Mouse (Mus musculus) intestine, embryonic 14.5 days (tissue): ENCODE data around the gene Ppdpf. TPM values are rescaled to one million over a fixed set of nuclear protein-coding genes. Genes with fewer than 3 reads are reported as not detected.
A peak's percentile ranks its signal among the peaks of the same experiment; 100 is the strongest.
"Not testable (repeated sequence)": the region's sequence is repeated elsewhere in the genome, so short reads cannot be mapped to it uniquely, and the experiment has no call there.

Source experiments
- ATAC-seq: fragments of 200-750 bp; cut with Nextera tagmentation; replicated peaks from 2 replicates; pipeline ENCODE4 v1.8.0; 2017; ENCODE audit warnings: low read depth, moderate number of reproducible peaks, moderate TSS enrichment, moderate library complexity; ENCODE audit not compliant: low FRiP score, low TSS enrichment
- DNase-seq: peaks from one replicate; pipeline ENCODE4 v3.0.0-alpha.2; 2018; ENCODE audit warnings: low spot score
- H3K27ac ChIP-seq: fragments of 300-500 bp; sonication (generic); 2 replicates; pipeline ENCODE4 v1.5.1; 2014; ENCODE audit warnings: low read depth, mild to moderate bottlenecking, control low read depth
- H3K27me3 ChIP-seq: fragments of 300-500 bp; sonication (generic); replicated peaks from 2 replicates; pipeline ENCODE4 v1.6.1; 2014; ENCODE audit warnings: low read length, control low read depth; ENCODE audit not compliant: control insufficient read depth, insufficient read depth
- H3K36me3 ChIP-seq: fragments of 300-500 bp; sonication (generic); 2 replicates; pipeline ENCODE4 v1.6.1; 2014; ENCODE audit warnings: low read length, control low read depth; ENCODE audit not compliant: control insufficient read depth, insufficient read depth
- H3K4me1 ChIP-seq: fragments of 300-500 bp; sonication (generic); replicated peaks from 2 replicates; pipeline ENCODE4 v1.6.1; 2014; ENCODE audit warnings: low read length, control low read depth, mixed read lengths; ENCODE audit not compliant: control insufficient read depth, insufficient read depth
- H3K4me2 ChIP-seq: fragments of 300-500 bp; sonication (generic); 2 replicates; pipeline ENCODE4 v1.6.1; 2014; ENCODE audit warnings: low read length
- H3K4me3 ChIP-seq: fragments of 300-500 bp; sonication (generic); 2 replicates; pipeline ENCODE4 v1.5.1; 2014; ENCODE audit warnings: low read depth, low read length, control low read depth, mixed read lengths
- H3K9ac ChIP-seq: fragments of 300-500 bp; sonication (generic); 2 replicates; pipeline ENCODE4 v1.6.1; 2014; ENCODE audit warnings: mild to moderate bottlenecking, low read length
- H3K9me3 ChIP-seq: fragments of 300-500 bp; sonication (generic); 2 replicates; pipeline ENCODE4 v1.6.1; 2016; ENCODE audit warnings: low read length, control low read depth; ENCODE audit not compliant: control insufficient read depth
- WGBS: fragments of 180-500 bp; shearing (Covaris S2); extraction: QIAGEN DNeasy Blood & Tissue Kit; methylation state at CpG from one replicate; pipeline ENCODE4 v1.1.7; 2014; 5-methylcytosine and 5-hydroxymethylcytosine counted together
- polyA plus RNA-seq: library from polyadenylated mRNA; unstranded; fragments of >200 nt; fragmentation: Nextera tagmentation; extraction: Ambion mirVana; gene quantifications from 2 replicates; pipeline ENCODE4 v1.2.1, GENCODE M21; 2014

Gene Ppdpf
- polyA plus RNA-seq, 1 experiment from 2014 or later, result 350 TPM

DNA sequence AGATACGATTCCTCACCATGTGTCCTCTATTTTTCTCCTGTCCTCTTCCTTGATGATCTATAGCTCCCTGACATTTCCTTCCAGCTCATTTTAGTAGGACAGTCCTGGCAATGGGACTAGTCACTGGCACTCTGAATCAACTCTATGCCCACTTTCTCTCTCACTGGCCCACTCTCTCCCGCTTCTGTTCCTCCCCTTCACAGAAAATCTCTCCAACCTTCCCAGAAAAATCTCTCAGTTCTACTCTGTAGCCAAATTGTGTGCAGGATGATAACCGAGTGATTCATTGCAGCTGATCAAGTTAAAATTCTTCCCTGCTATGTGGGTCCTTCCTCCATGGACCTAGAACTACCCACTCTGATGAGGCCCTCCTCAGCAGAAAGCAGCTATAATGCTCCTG lies 12.4 kb upstream of the Ppdpf start:
- no peaks in the 10 kb centered on the region for H3K9me3 ChIP-seq
- no peak overlapping the region for H3K9ac ChIP-seq
- no peaks in the 10 kb centered on the region for H3K27me3 ChIP-seq
- H3K36me3 ChIP-seq, result no peaks in the 10 kb centered on the region
- no peak overlapping the region for H3K4me3 ChIP-seq
- no peaks in the 10 kb centered on the region for H3K4me1 ChIP-seq
- 77% methylated on average over 3 of the region's 3 CpGs for WGBS
- H3K4me2 ChIP-seq, result no peak overlapping the region
- ATAC-seq (no peak), DNase-seq (no peak)
- H3K27ac ChIP-seq, result no peak overlapping the region

DNA sequence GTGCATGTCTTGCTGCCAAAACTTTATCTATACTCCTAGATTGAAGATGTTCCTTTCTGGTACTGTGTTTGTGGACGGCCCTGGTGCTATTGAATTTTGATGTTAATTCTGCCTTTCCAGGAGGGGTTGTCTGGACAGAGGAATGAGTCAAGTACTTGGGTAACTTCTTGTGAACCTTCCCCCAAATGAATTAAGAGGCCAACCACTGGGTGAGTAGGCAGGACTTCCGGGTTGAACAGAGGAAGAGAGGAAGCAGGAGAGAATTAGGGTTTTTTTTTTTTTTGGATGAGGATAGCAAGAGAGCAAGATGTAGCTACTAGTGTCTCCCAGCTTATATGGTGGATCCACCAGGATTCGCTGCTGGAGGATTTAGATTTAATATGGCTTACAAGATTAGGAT lies 9.0 kb upstream of the Ppdpf start:
- 86% methylated on average over 3 of the region's 3 CpGs for WGBS
- H3K9ac ChIP-seq, result no peak overlapping the region
- no peaks in the 10 kb centered on the region for H3K36me3 ChIP-seq
- H3K4me3 ChIP-seq, result no peak overlapping the region
- H3K27ac ChIP-seq, result no peak overlapping the region
- no peak for DNase-seq
- H3K9me3 ChIP-seq, result no peaks in the 10 kb centered on the region
- no peak overlapping the region for H3K4me2 ChIP-seq
- no peaks in the 10 kb centered on the region for H3K4me1 ChIP-seq
- H3K27me3 ChIP-seq, result no peaks in the 10 kb centered on the region
- ATAC-seq, result no peak

DNA sequence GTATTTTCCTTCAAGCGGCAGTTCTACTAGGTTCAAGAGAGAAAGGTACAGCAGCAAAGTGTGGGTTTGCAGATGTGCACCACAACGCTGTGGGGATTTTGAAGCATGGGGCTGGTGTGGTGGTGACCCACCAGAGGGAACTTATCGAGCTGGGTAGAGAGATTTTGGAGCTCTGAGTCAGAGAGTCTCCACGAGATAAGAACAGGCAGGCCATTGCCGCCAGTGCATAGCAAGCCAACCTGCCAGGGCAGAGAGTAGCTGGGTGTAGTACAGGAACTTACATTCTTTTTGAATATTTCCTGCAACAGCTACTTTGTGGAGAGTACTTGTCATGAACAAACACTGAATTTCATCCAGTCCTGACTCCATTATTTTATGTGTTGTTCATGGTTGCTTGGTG lies 8.6 kb upstream of the Ppdpf start:
- Histone ChIP-seq H3K27ac (no peak overlapping the region), H3K4me1 (no peaks in the 10 kb centered on the region), H3K36me3 (no peaks in the 10 kb centered on the region), H3K9ac (no peak overlapping the region), H3K27me3 (no peaks in the 10 kb centered on the region), H3K4me3 (no peak overlapping the region), H3K9me3 (no peaks in the 10 kb centered on the region), H3K4me2 (no peak overlapping the region)
- WGBS, result 85% methylated on average over 5 of the region's 5 CpGs
- DNase-seq, result no peak
- no peak for ATAC-seq

DNA sequence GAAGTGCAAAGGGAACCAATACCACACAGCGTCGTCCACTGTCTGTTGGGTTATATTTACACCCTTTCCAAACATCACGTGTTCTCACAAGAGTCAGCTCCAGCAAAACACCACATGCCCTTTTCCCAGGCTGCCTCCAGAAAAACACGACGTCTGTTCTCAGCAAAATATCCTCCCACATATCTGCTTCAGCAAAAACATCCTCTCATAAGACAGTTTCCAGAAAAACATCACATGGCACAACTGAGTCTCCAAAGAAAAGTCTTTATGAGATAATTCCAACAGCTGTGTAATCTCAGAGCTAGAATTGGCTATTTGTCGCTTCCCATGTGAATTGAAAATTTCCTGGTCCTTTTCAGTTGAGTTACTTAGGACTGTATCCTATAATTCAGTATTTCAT lies 6.1 kb upstream of the Ppdpf start:
- DNase-seq (no peak), ATAC-seq (no peak)
- no peaks in the 10 kb centered on the region for H3K27me3 ChIP-seq
- H3K9ac ChIP-seq, result no peak overlapping the region
- H3K4me2 ChIP-seq, result no peak overlapping the region
- no peaks in the 10 kb centered on the region for H3K4me1 ChIP-seq
- no peak overlapping the region for H3K4me3 ChIP-seq
- no peaks in the 10 kb centered on the region for H3K9me3 ChIP-seq
- H3K36me3 ChIP-seq, result no peaks in the 10 kb centered on the region
- WGBS, result 71% methylated on average over 6 of the region's 6 CpGs
- no peak overlapping the region for H3K27ac ChIP-seq

DNA sequence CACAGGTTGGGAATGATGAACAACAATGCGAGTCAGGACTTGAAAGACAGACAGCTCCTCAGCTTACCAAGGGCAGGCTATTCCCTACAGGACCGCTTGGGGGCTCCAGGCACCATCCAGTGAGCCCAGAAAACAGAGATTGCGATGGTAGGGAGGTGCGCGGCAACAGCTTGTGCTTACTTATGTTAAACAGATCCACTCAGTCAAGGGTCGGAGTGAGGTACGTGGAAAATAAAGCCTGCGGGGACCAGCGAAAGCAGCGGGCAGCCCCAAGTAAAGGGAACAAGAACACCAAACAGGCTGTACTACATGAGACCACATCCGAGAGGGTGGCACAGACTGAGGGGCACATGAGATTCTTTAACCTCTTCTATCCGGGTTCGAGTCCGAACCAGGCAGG lies 412 bp upstream of the Ppdpf start:
- Histone ChIP-seq H3K27me3 (no peaks in the 10 kb centered on the region), H3K4me1 (peaks cover 8% of the 10 kb centered on the region), H3K36me3 (peaks cover 9% of the 10 kb centered on the region), H3K9me3 (no peaks in the 10 kb centered on the region), H3K4me3 (peak overlapping the region; percentile 69), H3K27ac (peak overlapping the region; percentile 95), H3K4me2 (peak overlapping the region; percentile 93), H3K9ac (peak overlapping the region; percentile 93)
- no peak for DNase-seq
- peak; percentile 73 for ATAC-seq
- WGBS, result 0% methylated on average over 14 of the region's 14 CpGs

DNA sequence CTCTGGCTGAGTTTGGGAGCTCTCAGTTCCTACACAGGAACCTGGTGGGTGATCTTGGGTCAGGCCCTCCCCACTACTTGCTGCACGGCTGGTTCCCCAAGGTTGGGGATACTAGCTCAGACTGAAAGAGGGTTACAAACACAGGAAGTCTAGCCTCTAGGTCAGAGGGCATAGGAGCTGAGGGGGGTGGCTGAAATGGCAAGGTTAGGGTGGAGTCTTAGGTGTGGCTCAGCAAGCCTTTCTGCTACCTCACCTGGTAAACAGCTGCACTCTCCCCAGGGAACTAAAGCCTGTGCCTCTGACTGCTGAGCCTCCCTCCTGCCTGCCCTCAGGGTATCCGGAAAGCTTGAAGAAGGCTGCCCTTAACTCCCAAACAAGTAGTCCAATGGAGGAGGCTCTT lies 1.6 kb downstream of the Ppdpf start:
- ATAC-seq (no peak), DNase-seq (no peak)
- Histone ChIP-seq H3K9me3 (no peaks in the 10 kb centered on the region), H3K27ac (peak overlapping the region; percentile 43; the same call in 1 of the 2 replicates), H3K36me3 (peaks cover 9% of the 10 kb centered on the region), H3K4me2 (peak overlapping the region; percentile 93), H3K9ac (0 out of 2 replicates have a peak overlapping the region, but pooled peaks have one; percentile 5), H3K4me3 (no peak overlapping the region), H3K27me3 (no peaks in the 10 kb centered on the region), H3K4me1 (peaks cover 8% of the 10 kb centered on the region)
- WGBS, result 52% methylated on average over 2 of the region's 2 CpGs

DNA sequence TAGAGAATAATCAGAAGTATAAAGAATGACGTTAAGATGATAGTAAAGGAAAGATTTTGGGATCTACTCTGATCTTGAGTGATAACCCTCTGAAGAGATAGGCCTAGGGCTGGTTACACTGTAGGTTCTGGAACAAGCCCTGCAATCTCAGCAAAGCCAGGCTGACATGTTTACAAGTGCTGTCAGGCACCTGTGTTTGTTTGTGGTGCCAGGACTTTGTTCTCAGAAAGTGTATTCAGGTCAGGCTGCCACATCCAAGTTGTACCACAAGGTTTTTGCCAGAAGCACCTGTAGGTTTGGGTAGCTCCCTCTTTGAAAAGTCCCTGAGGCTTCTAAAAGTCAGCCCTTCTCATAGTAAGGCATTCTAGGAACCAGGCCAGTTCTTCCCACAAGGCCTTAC lies 2.3 kb downstream of the Ppdpf start:
- no peaks in the 10 kb centered on the region for H3K27me3 ChIP-seq
- whole genome bisulfite sequencing, result 94% methylated on average over 1 of the region's 1 CpGs
- H3K36me3 ChIP-seq, result peaks cover 9% of the 10 kb centered on the region
- H3K27ac ChIP-seq, result no peak overlapping the region
- H3K9me3 ChIP-seq, result no peaks in the 10 kb centered on the region
- H3K4me2 ChIP-seq, result no peak overlapping the region
- H3K4me3 ChIP-seq, result no peak overlapping the region
- peaks cover 8% of the 10 kb centered on the region for H3K4me1 ChIP-seq
- no peak for DNase-seq
- no peak overlapping the region for H3K9ac ChIP-seq
- no peak for ATAC-seq

DNA sequence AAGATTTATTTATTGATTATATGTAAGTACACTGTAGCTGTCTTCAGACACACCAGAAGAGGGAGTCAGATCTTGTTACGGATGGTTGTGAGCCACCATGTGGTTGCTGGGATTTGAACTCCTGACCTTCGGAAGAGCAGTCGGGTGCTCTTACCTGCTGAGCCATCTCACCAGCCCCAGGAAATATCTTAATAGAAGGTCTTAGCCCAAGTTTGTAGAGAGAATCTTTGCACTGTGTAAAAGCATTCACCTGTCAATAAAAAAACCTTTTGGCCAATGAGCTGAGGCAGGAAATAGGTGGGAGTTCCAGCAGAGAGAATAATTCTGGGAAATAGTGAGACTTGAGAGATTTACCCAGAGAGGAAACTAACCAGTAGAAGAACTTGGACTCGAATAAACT lies 4.3 kb downstream of the Ppdpf start:
- H3K9ac ChIP-seq, H3K4me3 ChIP-seq, ATAC-seq, H3K9me3 ChIP-seq, H3K27me3 ChIP-seq, DNase-seq, H3K4me2 ChIP-seq, H3K36me3 ChIP-seq, H3K27ac ChIP-seq, H3K4me1 ChIP-seq: not testable (repeated sequence)
- WGBS, result 71% methylated on average over 4 of the region's 4 CpGs

DNA sequence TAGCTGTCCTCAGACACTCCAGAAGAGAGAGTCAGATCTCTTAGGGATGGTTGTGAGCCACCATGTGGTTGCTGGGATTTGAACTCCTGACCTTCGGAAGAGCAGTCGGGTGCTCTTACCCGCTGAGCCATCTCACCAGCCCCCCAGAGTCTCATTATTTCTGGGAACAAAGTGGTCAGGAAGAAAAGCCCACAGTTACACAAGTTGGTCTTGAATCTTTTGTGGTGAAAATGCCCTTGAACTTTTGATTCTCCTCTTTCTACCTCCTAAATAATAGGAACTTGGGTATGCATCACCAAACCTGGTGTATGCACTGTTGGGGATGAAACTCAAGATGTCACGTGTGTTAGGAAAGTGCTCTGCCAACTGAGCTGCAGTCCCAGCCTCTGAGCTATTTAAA lies 4.9 kb downstream of the Ppdpf start:
- DNase-seq (no peak), ATAC-seq (no peak)
- Histone ChIP-seq H3K9ac (no peak overlapping the region), H3K9me3 (no peaks in the 10 kb centered on the region), H3K27me3 (no peaks in the 10 kb centered on the region), H3K4me2 (no peak overlapping the region), H3K4me3 (no peak overlapping the region), H3K4me1 (peaks cover 8% of the 10 kb centered on the region), H3K36me3 (peaks cover 9% of the 10 kb centered on the region), H3K27ac (no peak overlapping the region)
- 63% methylated on average over 4 of the region's 4 CpGs for WGBS
